Mouse (Mus musculus) layer of hippocampus, adult 2 months (tissue): Measurements from ENCODE around the gene Pacs2. TPM values are rescaled to one million over a fixed set of nuclear protein-coding genes. Genes with fewer than 3 reads are reported as not detected.

Experiments used
- DNase-seq, 2 experiments: peaks; one replicate each; pipeline ENCODE4 v3.0.0; 2022; ENCODE audit warnings: low spot score in 2 of 2
- H3K27ac ChIP-seq: fragments of 200-600 bp; 2 replicates; pipeline ENCODE4 v1.8.1; 2022
- H3K4me3 ChIP-seq: fragments of 200-600 bp; 2 replicates; pipeline ENCODE4 v1.8.1; 2022; ENCODE audit warnings: mild to moderate bottlenecking
- CTCF ChIP-seq: fragments of 200-600 bp; conservative IDR thresholded peaks from 2 replicates; pipeline ENCODE4 v1.8.1; 2022; ENCODE audit warnings: antibody characterized with exemption, mild to moderate bottlenecking, moderate library complexity
- microRNA-seq, 2 experiments: library from miRNA; unstranded; fragments of <30 nt; microRNA quantifications; one replicate each; pipeline ENCODE4 v1.2.0; 2021
- total RNA-seq, 2 experiments: library from RNA; stranded (reverse); gene quantifications; 2 replicates each; pipeline ENCODE4 v1.2.3; 2021

Gene Pacs2
- total RNA-seq, 2 experiments from 2014 or later = 79.6 to 81.8 TPM

GRCm38 (mm10) chr12:113107431-113108124, 93.3 kb downstream of the Pacs2 start:
- no peak overlapping the region for H3K4me3 ChIP-seq
- no peak overlapping the region; the same call in 1 of the 2 replicates for H3K27ac ChIP-seq
- no peak for TF ChIP-seq CTCF
- no peak for DNase-seq

GRCm38 (mm10) chr12:113108528-113109283, 94.4 kb downstream of the Pacs2 start:
- peak overlapping the region; percentile 56 for H3K27ac ChIP-seq
- no peak overlapping the region for H3K4me3 ChIP-seq
- DNase-seq = no peak
- TF ChIP-seq CTCF = no peak

GRCm38 (mm10) chr12:113109801-113110200, 95.5 kb downstream of the Pacs2 start:
- DNase-seq = peak in 1 of 2 experiments; percentile 37

GRCm38 (mm10) chr12:113114141-113114540, 99.8 kb downstream of the Pacs2 start:
- H3K27ac ChIP-seq = no peak overlapping the region
- H3K4me3 ChIP-seq = no peak overlapping the region
- DNase-seq = no peak
- no peak for TF ChIP-seq CTCF

More at GRCm38 (mm10) chr12:113109801-113110200, 95.5 kb downstream of the Pacs2 start:
- Histone ChIP-seq H3K27ac (peak overlapping the region; percentile 66), H3K4me3 (no peak overlapping the region)
- TF ChIP-seq CTCF = no peak

DNA sequence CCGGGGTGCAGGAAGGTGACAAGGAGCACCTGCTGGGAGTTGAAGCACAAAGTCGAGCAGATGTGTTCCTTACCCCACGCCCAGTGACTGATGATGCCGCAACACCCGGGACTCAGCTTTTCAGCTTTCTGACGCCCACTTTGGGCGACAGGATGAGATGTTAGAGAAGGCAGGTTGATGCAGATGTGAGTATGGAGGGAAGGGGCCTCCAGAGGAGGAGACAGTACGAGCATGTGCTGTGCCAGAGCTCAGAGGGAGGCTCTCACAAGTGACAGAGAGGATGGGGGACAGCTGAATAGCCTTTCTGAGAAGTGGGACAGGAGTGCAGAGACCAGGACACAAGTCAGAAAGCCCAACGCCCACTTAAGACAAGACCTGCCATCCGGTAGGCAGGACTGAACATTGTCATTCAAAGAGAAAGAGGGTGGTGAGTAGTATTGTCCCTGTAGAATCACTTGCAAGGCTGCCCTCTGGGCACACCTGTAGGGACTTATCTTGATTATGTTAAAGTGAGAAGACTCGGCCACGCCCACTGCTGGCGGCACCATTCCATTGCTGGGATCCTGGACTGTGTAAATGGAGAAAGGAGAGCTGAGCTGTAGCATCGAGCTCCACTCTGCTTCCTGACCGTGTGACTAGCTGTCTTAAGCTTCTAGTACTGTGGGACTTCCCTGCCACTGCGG, 100.7 kb downstream of the Pacs2 start:
- no peak for DNase-seq
- no peak for TF ChIP-seq CTCF
- Histone ChIP-seq H3K27ac (no peak overlapping the region), H3K4me3 (no peak overlapping the region)

GRCm38 (mm10) chr12:113119516-113120410, 105.5 kb downstream of the Pacs2 start:
- peak; percentile 72 to 90 for DNase-seq
- TF ChIP-seq CTCF = peak; percentile 100
- H3K4me3 ChIP-seq = no peak overlapping the region
- H3K27ac ChIP-seq = no peak overlapping the region

Small RNA genes lying within 50 kb of the gene (microRNA-seq; reads per million reads assigned to microRNA genes)
- 0 to 0.32 reads per million in 2 experiments for gene Gm44471

Other genes with a start within 250 kb of the Pacs2 start
- 1 to 10 TPM; 3.3 to 3.5 TPM for gene Ahnak2, start 211.9 kb upstream of the Pacs2 start, total RNA-seq
- 10 to 100 TPM; 12.8 to 13.2 TPM for gene Clba1, start 205.6 kb upstream of the Pacs2 start, total RNA-seq
- gene Cdca4, start 185.1 kb upstream of the Pacs2 start, total RNA-seq = 10 to 100 TPM in 1 of 2 experiments, 1 to 10 TPM in 1; 7.1 to 10.8 TPM
- not detected for gene Gpr132, start 146.3 kb upstream of the Pacs2 start, total RNA-seq
- gene Jag2, start 84.7 kb upstream of the Pacs2 start, total RNA-seq = 10 to 100 TPM; 44.1 to 52.1 TPM
- 10 to 100 TPM in 1 of 2 experiments, 1 to 10 TPM in 1; 9.8 to 10.1 TPM for gene Nudt14, start 72.4 kb upstream of the Pacs2 start, total RNA-seq
- gene Btbd6, start 38.0 kb upstream of the Pacs2 start, total RNA-seq = 10 to 100 TPM; 55.8 to 55.9 TPM
- 10 to 100 TPM; 55.6 to 57.4 TPM for gene Brf1, start 13.8 kb upstream of the Pacs2 start, total RNA-seq
- gene Tex22, start 60.0 kb downstream of the Pacs2 start, total RNA-seq = 1 to 10 TPM in 1 of 2 experiments, under 1 TPM in 1; 0.81 to 2.1 TPM
- 10 to 100 TPM; 76.0 to 76.9 TPM for gene Mta1, start 83.8 kb downstream of the Pacs2 start, total RNA-seq
- gene Crip2, start 125.7 kb downstream of the Pacs2 start, total RNA-seq = 10 to 100 TPM; 90.3 to 99.5 TPM
- 10 to 100 TPM; 11.9 to 12.9 TPM for gene Crip1, start 131.8 kb downstream of the Pacs2 start, total RNA-seq
- gene Tedc1, start 141.9 kb downstream of the Pacs2 start, total RNA-seq = 1 to 10 TPM; 1.3 to 1.4 TPM
- gene Tmem121, start 171.4 kb downstream of the Pacs2 start, total RNA-seq = 10 to 100 TPM; 19.7 to 20.7 TPM